Mouse (Mus musculus): ENCODE results near the gene Thsd7b. TPM values are rescaled to one million over a fixed set of nuclear protein-coding genes. Genes with fewer than 3 reads are reported as not detected.

Gene Thsd7b
- total and polyA plus RNA-seq, 3 experiments = 0.08 to 0.23 (median 0.12) TPM

DNA sequence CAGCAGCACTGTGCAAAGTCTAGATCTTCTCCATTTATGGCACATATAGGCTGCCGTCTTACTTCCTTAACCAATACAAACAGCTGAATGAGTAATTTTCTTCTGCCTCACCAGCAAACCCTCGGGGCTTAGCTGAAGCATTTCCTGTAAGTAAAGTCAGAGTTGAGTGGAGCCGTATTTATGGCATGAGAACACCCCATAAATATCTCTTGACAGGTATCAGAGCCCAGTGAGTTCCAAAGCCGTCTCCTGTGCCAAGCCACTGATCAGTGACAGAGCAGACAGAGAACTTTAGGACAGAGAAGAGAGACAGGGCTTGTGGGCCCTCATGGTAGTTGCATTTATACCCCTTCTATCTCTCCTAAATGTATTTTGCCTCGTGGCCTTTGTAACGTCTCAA lies 313.5 kb downstream of the Thsd7b start:
- no peaks in the 10 kb centered on the region for H3K27me3 ChIP-seq (ENCODE audit: control insufficient read depth, insufficient read depth, low read length)
- intact Hi-C loops (cut with DNase I) = no loop called here
- WGBS = 49% methylated on average over 6 of the region's 6 CpGs
- H3K79me2 ChIP-seq (replicated peaks; ENCODE audit: control insufficient read depth, insufficient read depth, low read length) = no peaks in the 10 kb centered on the region
- no peak overlapping the region for H3K9ac ChIP-seq (ENCODE audit: low read depth, low read length)
- no peak overlapping the region for H3K27ac ChIP-seq
- no peaks in the 10 kb centered on the region for H3K36me3 ChIP-seq (ENCODE audit: control insufficient read depth, insufficient read depth, low read length)
- H3K4me3 ChIP-seq = no peak overlapping the region
- no peak for TF ChIP-seq POLR2A (IDR thresholded peaks at IDR 0.05; ENCODE audit: insufficient read depth, low read depth, low read length)
- TF ChIP-seq EP300 (IDR thresholded peaks at IDR 0.05; ENCODE audit: insufficient read depth, low read depth, low read length) = no peak
- no peak for TF ChIP-seq CTCF (IDR thresholded peaks at IDR 0.05)
- no peaks in the 10 kb centered on the region for H3K4me1 ChIP-seq (ENCODE audit: control insufficient read depth, insufficient read depth, low read length)
- DNase-seq = no peak

DNA sequence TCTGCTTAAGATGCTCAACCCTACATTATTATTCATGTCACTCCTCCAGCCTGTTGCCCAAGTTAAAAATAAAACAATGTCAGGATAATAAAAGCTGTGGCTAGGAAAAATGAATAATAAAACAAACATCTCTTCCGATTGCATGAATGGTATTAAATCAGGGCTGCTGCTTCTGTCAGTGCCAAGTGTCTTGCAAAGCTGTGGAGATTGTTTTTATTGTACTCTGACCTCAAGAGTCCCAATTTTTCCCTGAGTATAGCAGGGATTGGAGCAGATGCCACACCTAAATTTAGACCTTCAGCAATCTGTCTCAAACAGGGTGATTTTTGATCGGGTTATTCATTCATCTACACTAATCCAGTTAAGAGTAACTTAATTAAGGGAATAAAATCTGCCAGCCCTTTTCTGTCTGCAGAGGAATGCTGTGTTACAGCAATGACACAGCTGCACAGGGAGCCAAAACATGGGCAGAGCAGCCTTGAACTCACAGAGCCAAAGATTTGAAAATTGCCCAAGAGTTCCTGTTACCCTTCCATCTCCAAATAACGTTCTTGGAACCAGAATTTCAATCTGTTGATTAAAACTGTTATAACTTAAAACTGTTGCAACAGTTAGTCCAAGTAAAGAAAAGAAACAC lies 316.4 kb downstream of the Thsd7b start:
- Histone ChIP-seq H3K4me1 (ENCODE audit: control insufficient read depth, insufficient read depth, low read length) (no peaks in the 10 kb centered on the region), H3K9ac (ENCODE audit: low read depth, low read length) (no peak overlapping the region), H3K79me2 (replicated peaks; ENCODE audit: control insufficient read depth, insufficient read depth, low read length) (no peaks in the 10 kb centered on the region), H3K36me3 (ENCODE audit: control insufficient read depth, insufficient read depth, low read length) (no peaks in the 10 kb centered on the region), H3K27me3 (ENCODE audit: control insufficient read depth, insufficient read depth, low read length) (no peaks in the 10 kb centered on the region), H3K27ac (no peak overlapping the region), H3K4me3 (no peak overlapping the region)
- DNase-seq = no peak
- intact Hi-C loops (cut with DNase I) = no loop called here
- TF ChIP-seq POLR2A (IDR thresholded peaks at IDR 0.05; ENCODE audit: insufficient read depth, low read depth, low read length) (no peak), CTCF (IDR thresholded peaks at IDR 0.05) (no peak), EP300 (IDR thresholded peaks at IDR 0.05; ENCODE audit: insufficient read depth, low read depth, low read length) (no peak)
- 69% methylated on average over 3 of the region's 3 CpGs for WGBS

DNA sequence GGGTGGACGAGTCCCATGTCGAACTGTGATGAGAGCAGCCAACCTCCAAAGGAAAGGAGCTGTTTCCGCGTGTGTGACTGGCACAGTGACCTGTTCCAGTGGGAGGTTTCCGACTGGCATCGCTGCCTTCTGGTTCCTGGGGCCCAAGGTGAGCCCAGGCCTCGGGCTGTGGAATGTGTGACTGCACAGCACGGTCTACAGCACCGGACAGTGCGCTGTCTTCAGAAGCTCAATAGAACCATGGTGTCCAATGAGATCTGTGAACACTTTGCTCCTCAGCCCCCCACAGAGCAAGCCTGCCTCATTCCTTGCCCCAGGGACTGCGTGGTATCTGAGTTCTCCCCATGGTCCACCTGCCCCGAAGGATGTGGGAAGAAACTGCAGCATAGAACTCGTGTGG lies 322.3 kb downstream of the Thsd7b start:
- Histone ChIP-seq H3K4me1 (ENCODE audit: control insufficient read depth, insufficient read depth, low read length) (no peaks in the 10 kb centered on the region), H3K27me3 (ENCODE audit: control insufficient read depth, insufficient read depth, low read length) (no peaks in the 10 kb centered on the region)
- no peak for TF ChIP-seq CTCF (IDR thresholded peaks at IDR 0.05)
- no peak for TF ChIP-seq POLR2A (IDR thresholded peaks at IDR 0.05; ENCODE audit: insufficient read depth, low read depth, low read length)
- no peak for TF ChIP-seq EP300 (IDR thresholded peaks at IDR 0.05; ENCODE audit: insufficient read depth, low read depth, low read length)

DNA sequence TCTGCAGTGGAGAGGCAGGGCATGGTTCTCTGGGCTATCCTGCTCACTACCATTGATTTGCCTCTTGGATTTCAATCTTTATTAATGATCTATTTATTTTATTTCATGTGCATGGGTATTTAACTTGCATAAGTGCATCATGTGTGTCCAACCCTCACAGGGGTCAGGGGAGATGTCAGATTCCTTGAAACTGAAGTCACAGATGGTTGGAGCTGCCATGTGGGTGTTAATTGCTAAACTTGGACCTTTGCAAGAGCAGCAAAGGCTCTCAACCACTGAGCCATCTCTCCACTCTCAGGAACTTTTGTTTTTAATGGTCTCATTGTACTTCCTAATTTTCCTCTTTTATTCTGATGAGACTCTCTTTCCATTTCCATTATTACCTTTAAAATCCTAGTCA lies 327.8 kb downstream of the Thsd7b start:
- no peak for TF ChIP-seq POLR2A (IDR thresholded peaks at IDR 0.05; ENCODE audit: insufficient read depth, low read depth, low read length)
- no peak for TF ChIP-seq EP300 (IDR thresholded peaks at IDR 0.05; ENCODE audit: insufficient read depth, low read depth, low read length)
- TF ChIP-seq CTCF (IDR thresholded peaks at IDR 0.05) = no peak
- H3K36me3 ChIP-seq (ENCODE audit: control insufficient read depth, insufficient read depth, low read length) = no peaks in the 10 kb centered on the region
- DNase-seq = no peak
- H3K79me2 ChIP-seq (replicated peaks; ENCODE audit: control insufficient read depth, insufficient read depth, low read length) = no peaks in the 10 kb centered on the region
- H3K4me1 ChIP-seq (ENCODE audit: control insufficient read depth, insufficient read depth, low read length) = no peaks in the 10 kb centered on the region
- H3K9ac ChIP-seq (ENCODE audit: low read depth, low read length) = no peak overlapping the region
- no peak overlapping the region for H3K4me3 ChIP-seq
- intact Hi-C loops (cut with DNase I) = no loop called here
- H3K27me3 ChIP-seq (ENCODE audit: control insufficient read depth, insufficient read depth, low read length) = no peaks in the 10 kb centered on the region
- no peak overlapping the region for H3K27ac ChIP-seq

More for the DNA sequence above, 322.3 kb downstream of the Thsd7b start:
- Histone ChIP-seq H3K4me3 (no peak overlapping the region), H3K27ac (no peak overlapping the region), H3K79me2 (replicated peaks; ENCODE audit: control insufficient read depth, insufficient read depth, low read length) (no peaks in the 10 kb centered on the region), H3K36me3 (ENCODE audit: control insufficient read depth, insufficient read depth, low read length) (no peaks in the 10 kb centered on the region), H3K9ac (ENCODE audit: low read depth, low read length) (no peak overlapping the region)
- intact Hi-C loops (cut with DNase I) = no loop called here
- WGBS = 81% methylated on average over 13 of the region's 13 CpGs
- no peak for DNase-seq

DNA sequence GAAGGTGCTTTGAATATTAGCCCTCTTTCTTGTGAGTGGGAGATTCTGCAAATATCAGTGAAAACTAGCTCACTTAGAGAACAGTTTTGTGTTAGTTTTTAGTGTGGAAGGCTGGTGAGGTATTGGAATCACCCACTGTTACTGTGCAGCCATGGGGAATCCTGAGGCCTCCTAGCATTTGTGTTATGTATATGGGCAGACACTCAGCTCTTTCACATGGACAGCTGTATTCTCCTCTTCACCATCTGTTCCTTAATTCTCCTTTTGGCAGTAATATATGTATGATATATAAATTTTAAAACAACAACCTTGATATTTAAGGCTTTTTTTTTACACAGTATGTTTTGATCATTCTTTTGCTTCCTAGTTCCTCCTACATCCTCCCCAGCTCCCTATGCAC lies 329.2 kb downstream of the Thsd7b start:
- no peak overlapping the region for H3K9ac ChIP-seq (ENCODE audit: low read depth, low read length)
- no peaks in the 10 kb centered on the region for H3K36me3 ChIP-seq (ENCODE audit: control insufficient read depth, insufficient read depth, low read length)
- no peaks in the 10 kb centered on the region for H3K79me2 ChIP-seq (replicated peaks; ENCODE audit: control insufficient read depth, insufficient read depth, low read length)
- H3K4me3 ChIP-seq = no peak overlapping the region
- intact Hi-C loops (cut with DNase I) = no loop called here
- no peaks in the 10 kb centered on the region for H3K27me3 ChIP-seq (ENCODE audit: control insufficient read depth, insufficient read depth, low read length)
- H3K4me1 ChIP-seq (ENCODE audit: control insufficient read depth, insufficient read depth, low read length) = no peaks in the 10 kb centered on the region
- H3K27ac ChIP-seq = no peak overlapping the region
- DNase-seq = no peak
- TF ChIP-seq POLR2A (IDR thresholded peaks at IDR 0.05; ENCODE audit: insufficient read depth, low read depth, low read length) = no peak
- TF ChIP-seq CTCF (IDR thresholded peaks at IDR 0.05) = no peak
- no peak for TF ChIP-seq EP300 (IDR thresholded peaks at IDR 0.05; ENCODE audit: insufficient read depth, low read depth, low read length)

DNA sequence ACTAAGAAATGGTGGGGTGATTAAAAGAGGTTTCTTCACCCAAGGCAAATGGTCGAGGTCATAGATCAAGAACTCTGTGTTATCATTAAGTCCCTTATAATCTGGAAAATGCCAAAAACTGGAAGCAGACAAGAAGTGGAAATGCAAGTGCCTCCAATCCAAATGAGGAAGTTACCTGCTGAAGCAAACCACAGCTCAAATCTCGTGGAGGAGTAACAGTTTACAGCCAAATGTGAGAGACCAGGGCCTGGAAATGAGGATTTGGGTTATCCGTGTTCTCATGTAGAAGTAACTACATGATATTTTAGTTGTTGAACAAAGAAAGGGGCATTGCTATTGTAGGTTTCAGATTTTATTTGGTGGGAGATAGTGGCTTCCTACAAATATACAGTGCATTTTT lies 335.3 kb downstream of the Thsd7b start:
- intact Hi-C loops (cut with DNase I) = no loop called here
- no peaks in the 10 kb centered on the region for H3K36me3 ChIP-seq (ENCODE audit: control insufficient read depth, insufficient read depth, low read length)
- 57% methylated on average over 3 of the region's 3 CpGs for WGBS

More for the DNA sequence above, 335.3 kb downstream of the Thsd7b start:
- no peaks in the 10 kb centered on the region for H3K27me3 ChIP-seq (ENCODE audit: control insufficient read depth, insufficient read depth, low read length)
- H3K4me1 ChIP-seq (ENCODE audit: control insufficient read depth, insufficient read depth, low read length) = no peaks in the 10 kb centered on the region
- DNase-seq = no peak
- no peak overlapping the region for H3K9ac ChIP-seq (ENCODE audit: low read depth, low read length)
- H3K27ac ChIP-seq = no peak overlapping the region
- H3K79me2 ChIP-seq (replicated peaks; ENCODE audit: control insufficient read depth, insufficient read depth, low read length) = no peaks in the 10 kb centered on the region
- H3K4me3 ChIP-seq = no peak overlapping the region
- TF ChIP-seq CTCF (IDR thresholded peaks at IDR 0.05) = no peak
